Comparison of ENCODE assay signal across 10 mouse cellular contexts in the genomic region with DNA sequence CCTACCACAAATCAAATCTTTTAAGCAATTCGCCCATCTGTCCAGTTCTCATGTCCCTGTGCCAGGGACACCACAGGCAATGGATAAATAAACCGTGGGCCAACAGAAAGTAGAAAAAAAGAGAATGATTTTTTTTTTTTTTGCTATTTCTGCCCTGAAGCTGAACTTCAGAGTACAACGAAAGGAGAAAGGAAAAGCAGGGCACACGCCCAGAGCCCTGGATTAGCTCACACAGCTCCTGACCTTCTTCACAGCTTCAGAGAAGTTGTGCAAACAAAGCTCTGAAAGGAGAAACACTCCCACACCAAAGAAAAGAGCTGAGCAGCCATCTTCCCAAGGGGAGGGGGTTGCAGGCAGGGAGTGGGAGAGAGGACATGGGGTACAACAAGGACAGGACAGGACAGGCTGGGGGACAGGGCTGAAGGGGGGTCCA. TPM values are rescaled to one million over a fixed set of nuclear protein-coding genes. Genes with fewer than 3 reads are reported as not detected.
DNase-seq lines count a peak whose midpoint lies in the region; ATAC-seq lines count a peak whose summit lies in the region.
"Had no signal": no experiment of that assay in that cellular context is flagged by ENCODE, and none has a peak within 500 bp of the region (broad histone marks: within the 10 kb centered on the region; RNA-seq: fewer than 3 reads in every experiment).

No protein-coding gene starts in this region.

- 51% methylated on average over 4 of the region's 4 CpGs for WGBS in forebrain, embryonic 10.5 days
- 31% methylated on average over 4 of the region's 4 CpGs for WGBS in forebrain, embryonic 11.5 days
- 63% methylated on average over 4 of the region's 4 CpGs for WGBS in limb, embryonic 12.5 days
- 58% methylated on average over 4 of the region's 4 CpGs for WGBS in limb, embryonic 10.5 days
- 29% methylated on average over 4 of the region's 4 CpGs for WGBS in intestine, embryonic 16.5 days
- WGBS in neural tube, embryonic 15.5 days: 47% methylated on average over 4 of the region's 4 CpGs

- no peak for ATAC-seq in forebrain, embryonic 11.5 days (replicated peaks; ENCODE audit: low FRiP score)
- no peak for ATAC-seq in limb, embryonic 12.5 days (ENCODE audit: insufficient number of reproducible peaks, insufficient read depth, low FRiP score, low TSS enrichment, low read depth)
- ATAC-seq in intestine, embryonic 16.5 days: no peak
- ATAC-seq in neural tube, embryonic 15.5 days (ENCODE audit: low FRiP score): no peak
- ATAC-seq in CD4-positive, CD25-positive, alpha-beta regulatory T cell, adult 4 months: no peak

- H3K4me3 ChIP-seq in forebrain, embryonic 10.5 days: no peak overlapping the region
- H3K4me3 ChIP-seq in forebrain, embryonic 11.5 days (ENCODE audit: low read depth, low read length): no peak overlapping the region
- H3K4me3 ChIP-seq in limb, embryonic 12.5 days (replicated peaks): no peak overlapping the region
- H3K4me3 ChIP-seq in limb, embryonic 10.5 days: no peak overlapping the region
- H3K4me3 ChIP-seq in intestine, embryonic 16.5 days (ENCODE audit: low read length): no peak overlapping the region
- no peak overlapping the region for H3K4me3 ChIP-seq in neural tube, embryonic 15.5 days (replicated peaks)

- peaks cover 88% of the 10 kb centered on the region for H3K4me1 ChIP-seq in forebrain, embryonic 10.5 days
- peaks cover 32% of the 10 kb centered on the region for H3K4me1 ChIP-seq in forebrain, embryonic 11.5 days (replicated peaks; ENCODE audit: control insufficient read depth, insufficient read depth, low read length)
- peaks cover 53% of the 10 kb centered on the region for H3K4me1 ChIP-seq in limb, embryonic 12.5 days (replicated peaks)
- peaks cover 70% of the 10 kb centered on the region for H3K4me1 ChIP-seq in limb, embryonic 10.5 days
- H3K4me1 ChIP-seq in intestine, embryonic 16.5 days (ENCODE audit: control insufficient read depth, insufficient read depth, low read length): peaks cover 73% of the 10 kb centered on the region
- peaks cover 80% of the 10 kb centered on the region for H3K4me1 ChIP-seq in neural tube, embryonic 15.5 days

- H3K9me3 ChIP-seq in forebrain, embryonic 10.5 days: no peaks in the 10 kb centered on the region
- no peaks in the 10 kb centered on the region for H3K9me3 ChIP-seq in forebrain, embryonic 11.5 days (ENCODE audit: control insufficient read depth, low read length)
- H3K9me3 ChIP-seq in limb, embryonic 12.5 days: no peaks in the 10 kb centered on the region
- H3K9me3 ChIP-seq in limb, embryonic 10.5 days (replicated peaks): no peaks in the 10 kb centered on the region
- no peaks in the 10 kb centered on the region for H3K9me3 ChIP-seq in intestine, embryonic 16.5 days (ENCODE audit: control insufficient read depth, low read length)
- no peaks in the 10 kb centered on the region for H3K9me3 ChIP-seq in neural tube, embryonic 15.5 days (replicated peaks)

- H3K27ac ChIP-seq in forebrain, embryonic 10.5 days: peak overlapping the region; percentile 80
- no peak overlapping the region for H3K27ac ChIP-seq in forebrain, embryonic 11.5 days (ENCODE audit: low read depth, low read length)
- H3K27ac ChIP-seq in limb, embryonic 12.5 days: no peak overlapping the region
- H3K27ac ChIP-seq in limb, embryonic 10.5 days: no peak overlapping the region
- peak overlapping the region; percentile 30; the same call in 1 of the 2 replicates for H3K27ac ChIP-seq in intestine, embryonic 16.5 days (ENCODE audit: low read length)
- peak overlapping the region; percentile 41; the same call in 1 of the 2 replicates for H3K27ac ChIP-seq in neural tube, embryonic 15.5 days (replicated peaks)

- no peak overlapping the region for H3K4me2 ChIP-seq in forebrain, embryonic 11.5 days (ENCODE audit: low read depth, low read length, severe bottlenecking)
- no peak overlapping the region for H3K4me2 ChIP-seq in limb, embryonic 12.5 days
- H3K4me2 ChIP-seq in intestine, embryonic 16.5 days (ENCODE audit: low read depth, low read length): no peak overlapping the region
- no peak overlapping the region for H3K4me2 ChIP-seq in neural tube, embryonic 15.5 days

- H3K27me3 ChIP-seq in forebrain, embryonic 10.5 days (ENCODE audit: poor library complexity, severe bottlenecking): no peaks in the 10 kb centered on the region
- no peaks in the 10 kb centered on the region for H3K27me3 ChIP-seq in forebrain, embryonic 11.5 days (ENCODE audit: control insufficient read depth, insufficient read depth, low read length)
- H3K27me3 ChIP-seq in limb, embryonic 12.5 days: no peaks in the 10 kb centered on the region
- H3K27me3 ChIP-seq in limb, embryonic 10.5 days (ENCODE audit: low read depth, poor library complexity, severe bottlenecking): no peaks in the 10 kb centered on the region
- H3K27me3 ChIP-seq in intestine, embryonic 16.5 days (replicated peaks; ENCODE audit: control insufficient read depth, insufficient read depth, low read length): no peaks in the 10 kb centered on the region
- no peaks in the 10 kb centered on the region for H3K27me3 ChIP-seq in neural tube, embryonic 15.5 days (replicated peaks)

- peaks cover 17% of the 10 kb centered on the region for H3K36me3 ChIP-seq in forebrain, embryonic 10.5 days (replicated peaks)
- no peaks in the 10 kb centered on the region for H3K36me3 ChIP-seq in forebrain, embryonic 11.5 days (ENCODE audit: control insufficient read depth, insufficient read depth, low read length)
- 0 out of 2 replicates have a peak, but pooled peaks cover 2% of the 10 kb centered on the region for H3K36me3 ChIP-seq in limb, embryonic 12.5 days
- no peaks in the 10 kb centered on the region; the same call in 1 of the 2 replicates for H3K36me3 ChIP-seq in limb, embryonic 10.5 days
- H3K36me3 ChIP-seq in intestine, embryonic 16.5 days (ENCODE audit: control insufficient read depth, insufficient read depth, low read length): no peaks in the 10 kb centered on the region
- no peaks in the 10 kb centered on the region for H3K36me3 ChIP-seq in neural tube, embryonic 15.5 days

- no peak overlapping the region; the same call in 1 of the 2 replicates for H3K9ac ChIP-seq in forebrain, embryonic 11.5 days (ENCODE audit: low read length)
- peak overlapping the region; percentile 18; the same call in 1 of the 2 replicates for H3K9ac ChIP-seq in limb, embryonic 12.5 days (replicated peaks)
- peak overlapping the region; percentile 21; the same call in 1 of the 2 replicates for H3K9ac ChIP-seq in intestine, embryonic 16.5 days (ENCODE audit: low read depth, low read length)
- no peak overlapping the region for H3K9ac ChIP-seq in neural tube, embryonic 15.5 days (replicated peaks)

- no peak for DNase-seq in forebrain, embryonic 10.5 days (ENCODE audit: extremely low spot score, low spot score)
- no peak for DNase-seq in forebrain, embryonic 11.5 days (ENCODE audit: low spot score)
- no peak for DNase-seq in limb, embryonic 10.5 days (ENCODE audit: low spot score)
- DNase-seq in cerebellum, postnatal 10 days: no peak
- DNase-seq: cerebellum, adult 9-11 months; gastrocnemius, postnatal 10 days had no signal

RNA-seq across cellular contexts. Expression of a gene that starts 12.6 kb away (rescaled TPM):
- 109 and 114 TPM in 2 replicates for polyA plus RNA-seq in forebrain, embryonic 10.5 days (2016; fragmentation: Nextera tagmentation; extraction: Ambion mirVana)
- 167 and 251 TPM in 2 replicates for polyA plus RNA-seq in forebrain, embryonic 11.5 days (2014; fragmentation: Nextera tagmentation; extraction: Ambion mirVana)
- polyA plus RNA-seq in limb, embryonic 12.5 days (2016; fragmentation: Nextera tagmentation; extraction: Ambion mirVana): 76.3 and 95.6 TPM in 2 replicates
- 53.2 and 94.6 TPM in 2 replicates for polyA plus RNA-seq in limb, embryonic 10.5 days (2016; fragmentation: Nextera tagmentation; extraction: Ambion mirVana)
- polyA plus RNA-seq in intestine, embryonic 16.5 days (2015; fragmentation: Nextera tagmentation; extraction: Ambion mirVana): 248 and 262 TPM in 2 replicates
- polyA plus RNA-seq in neural tube, embryonic 15.5 days (2015; fragmentation: Nextera tagmentation; extraction: Ambion mirVana): 104 and 158 TPM in 2 replicates
- 100 to 1,000 TPM; 131 to 191 TPM for polyA plus RNA-seq in CD4-positive, CD25-positive, alpha-beta regulatory T cell, adult 4 months (2017; shearing (Covaris generic))

RNA-seq across cellular contexts. Expression of a gene that starts 34.3 kb away (rescaled TPM):
- 10.8 and 11.1 TPM in 2 replicates for polyA plus RNA-seq in forebrain, embryonic 10.5 days (2016; fragmentation: Nextera tagmentation; extraction: Ambion mirVana)
- polyA plus RNA-seq in forebrain, embryonic 11.5 days (2014; fragmentation: Nextera tagmentation; extraction: Ambion mirVana): 7.3 and 9.9 TPM in 2 replicates
- polyA plus RNA-seq in limb, embryonic 12.5 days (2016; fragmentation: Nextera tagmentation; extraction: Ambion mirVana): 8.4 and 8.7 TPM in 2 replicates
- 7.2 and 7.9 TPM in 2 replicates for polyA plus RNA-seq in limb, embryonic 10.5 days (2016; fragmentation: Nextera tagmentation; extraction: Ambion mirVana)
- 11.5 and 12.2 TPM in 2 replicates for polyA plus RNA-seq in intestine, embryonic 16.5 days (2015; fragmentation: Nextera tagmentation; extraction: Ambion mirVana)
- 16.5 and 17.4 TPM in 2 replicates for polyA plus RNA-seq in neural tube, embryonic 15.5 days (2015; fragmentation: Nextera tagmentation; extraction: Ambion mirVana)
- 10 to 100 TPM in 1 of 2 experiments, 1 to 10 TPM in 1; 6.2 to 11.6 TPM for polyA plus RNA-seq in CD4-positive, CD25-positive, alpha-beta regulatory T cell, adult 4 months (2017; shearing (Covaris generic))

RNA-seq across cellular contexts. Expression of a gene that starts 49.5 kb away (rescaled TPM):
- 16.7 and 17.3 TPM in 2 replicates for polyA plus RNA-seq in forebrain, embryonic 10.5 days (2016; fragmentation: Nextera tagmentation; extraction: Ambion mirVana)
- polyA plus RNA-seq in forebrain, embryonic 11.5 days (2014; fragmentation: Nextera tagmentation; extraction: Ambion mirVana): 12.6 and 13.4 TPM in 2 replicates
- 10.3 and 11.6 TPM in 2 replicates for polyA plus RNA-seq in limb, embryonic 12.5 days (2016; fragmentation: Nextera tagmentation; extraction: Ambion mirVana)
- 13.1 and 14.6 TPM in 2 replicates for polyA plus RNA-seq in limb, embryonic 10.5 days (2016; fragmentation: Nextera tagmentation; extraction: Ambion mirVana)
- polyA plus RNA-seq in intestine, embryonic 16.5 days (2015; fragmentation: Nextera tagmentation; extraction: Ambion mirVana): 17.8 and 18.1 TPM in 2 replicates
- 10.0 and 12.0 TPM in 2 replicates for polyA plus RNA-seq in neural tube, embryonic 15.5 days (2015; fragmentation: Nextera tagmentation; extraction: Ambion mirVana)
- polyA plus RNA-seq in CD4-positive, CD25-positive, alpha-beta regulatory T cell, adult 4 months (2017; shearing (Covaris generic)): 10 to 100 TPM in 1 of 2 experiments, 1 to 10 TPM in 1; 6.5 to 14.3 TPM

Comparison
In these comparisons a context has a peak if more than half of its experiments do, and no peak if none do; other contexts are left out.
1. H3K27ac ChIP-seq: peak in forebrain, embryonic 10.5 days (single experiment), intestine, embryonic 16.5 days (single experiment) and neural tube, embryonic 15.5 days (single experiment); none in forebrain, embryonic 11.5 days (single experiment), limb, embryonic 12.5 days (single experiment) and limb, embryonic 10.5 days (single experiment).
2. H3K9ac ChIP-seq: peak in limb, embryonic 12.5 days (single experiment) and intestine, embryonic 16.5 days (single experiment); none in forebrain, embryonic 11.5 days (single experiment) and neural tube, embryonic 15.5 days (single experiment).